Mouse (Mus musculus) large intestine, adult 2 months (tissue): ENCODE measurements around the gene Gm16429. TPM values are rescaled to one million over a fixed set of nuclear protein-coding genes. Genes with fewer than 3 reads are reported as not detected.
"Not testable (repeated sequence)": the region's sequence is repeated elsewhere in the genome, so short reads cannot be mapped to it uniquely, and the experiment has no call there.

Source experiments
- DNase-seq: peaks from one replicate; pipeline ENCODE4 v3.0.0-alpha.2; 2012; ENCODE audit warnings: low read depth, low spot score
- WGBS: fragments of 180-500 bp; shearing (Covaris S2); methylation state at CpG from one replicate; pipeline ENCODE4 v1.1.7; 2018; 5-methylcytosine and 5-hydroxymethylcytosine counted together
- polyA plus RNA-seq: library from polyadenylated mRNA; depleted of rRNA; stranded (reverse); fragments of >200 nt; gene quantifications from 2 replicates; pipeline ENCODE4 v1.2.3, GENCODE M21; 2012; rRNA removed

Gene Gm16429
- not detected in 2 replicates for polyA plus RNA-seq

- WGBS, result no CpG with 5 or more reads among the region's 1 CpGs
- DNase-seq, result not testable (repeated sequence)
These were observed at the start of gene Gm16429 for GRCm38 (mm10) chr5:93928952-93929351. Gm16429 (minus strand) TSS chr5:93929052.

Other genes starting within 250 kb of the Gm16429 start
- gene Gm7792, start 85.3 kb downstream of the Gm16429 start, polyA plus RNA-seq, result not detected in 2 replicates
- not detected in 2 replicates for gene BC061212, start 141.5 kb upstream of the Gm16429 start, polyA plus RNA-seq
- gene Gm6351, start 147.3 kb upstream of the Gm16429 start, polyA plus RNA-seq, result not detected in 2 replicates